Mouse (Mus musculus): ENCODE data around the gene Rptor.

GRCm38 (mm10) chr11:119948803-119949202 is 346.1 kb downstream of the Rptor start:
- TF ChIP-seq POLR2A (IDR thresholded peaks at IDR 0.05; ENCODE audit: extremely low read depth, insufficient read depth, low read length) (no peak), CTCF (IDR thresholded peaks at IDR 0.05; ENCODE audit: extremely low read depth, insufficient read depth, low read length) (no peak)
